Mouse (Mus musculus): ENCODE data around the gene Tmie. TPM values are rescaled to one million over a fixed set of nuclear protein-coding genes. Genes with fewer than 3 reads are reported as not detected.

Tmie gene
- polyA plus RNA-seq (2014; fragmentation: Illumina TruSeq; extraction: RNeasy Lipid Tissue Mini Kit (QIAGEN cat#74804); ENCODE audit: low read depth, low replicate concordance), result 1.6 TPM

DNA sequence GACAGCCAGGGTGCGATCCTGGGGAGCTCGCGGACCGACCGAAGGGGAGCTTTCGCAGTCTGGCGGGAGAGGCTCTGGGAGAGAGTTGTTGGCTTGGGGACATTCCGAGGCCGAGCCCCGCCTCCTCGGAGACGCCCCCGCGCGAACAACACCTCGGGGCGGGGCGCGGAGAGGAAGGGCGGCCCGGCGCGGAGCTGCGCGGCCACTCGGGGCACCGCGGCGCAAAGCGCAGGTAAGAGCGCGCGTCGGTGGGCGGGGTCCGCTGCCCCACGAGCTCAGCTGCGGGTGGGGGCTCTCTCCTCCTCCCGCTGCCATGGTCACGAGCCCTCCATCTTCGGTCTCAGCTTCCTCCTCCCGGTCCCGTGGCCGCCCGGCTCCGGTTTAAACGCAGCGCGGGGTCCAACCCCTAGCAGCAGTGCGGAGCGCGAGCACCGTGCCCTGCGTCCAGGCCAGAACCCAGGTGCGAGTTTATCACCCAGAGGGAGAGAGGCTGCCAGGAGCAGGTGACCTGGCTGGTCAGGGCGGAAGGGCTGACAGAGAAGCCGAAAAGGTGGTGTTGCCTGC is at the start of gene Tmie:
Gene Tmie (minus strand): TSS at position 116 of the 564 bp plus-strand sequence.

DNA sequence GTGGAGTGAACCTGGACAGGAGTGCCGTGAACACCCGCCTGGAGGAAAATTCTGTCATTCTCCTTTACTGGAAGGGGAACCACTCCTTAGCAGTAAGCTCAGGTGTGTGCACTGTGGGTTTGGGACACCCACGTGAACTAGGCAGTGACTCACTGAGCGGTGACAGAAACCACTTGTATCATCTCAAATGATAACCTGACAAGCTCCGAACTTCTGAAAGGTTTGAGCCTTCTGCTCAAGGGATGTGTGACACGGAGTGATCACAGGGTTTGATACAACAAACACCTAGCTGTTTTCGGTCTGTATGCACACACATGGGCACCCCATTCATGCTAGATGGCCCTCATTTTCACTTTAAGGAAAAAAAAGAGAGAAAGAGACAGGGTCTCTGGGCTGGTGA is 36.9 kb upstream of the Tmie start, which contains the start of gene Fam240a:
Gene Fam240a (minus strand): TSS at position 76 of the 400 bp plus-strand sequence.

DNA sequence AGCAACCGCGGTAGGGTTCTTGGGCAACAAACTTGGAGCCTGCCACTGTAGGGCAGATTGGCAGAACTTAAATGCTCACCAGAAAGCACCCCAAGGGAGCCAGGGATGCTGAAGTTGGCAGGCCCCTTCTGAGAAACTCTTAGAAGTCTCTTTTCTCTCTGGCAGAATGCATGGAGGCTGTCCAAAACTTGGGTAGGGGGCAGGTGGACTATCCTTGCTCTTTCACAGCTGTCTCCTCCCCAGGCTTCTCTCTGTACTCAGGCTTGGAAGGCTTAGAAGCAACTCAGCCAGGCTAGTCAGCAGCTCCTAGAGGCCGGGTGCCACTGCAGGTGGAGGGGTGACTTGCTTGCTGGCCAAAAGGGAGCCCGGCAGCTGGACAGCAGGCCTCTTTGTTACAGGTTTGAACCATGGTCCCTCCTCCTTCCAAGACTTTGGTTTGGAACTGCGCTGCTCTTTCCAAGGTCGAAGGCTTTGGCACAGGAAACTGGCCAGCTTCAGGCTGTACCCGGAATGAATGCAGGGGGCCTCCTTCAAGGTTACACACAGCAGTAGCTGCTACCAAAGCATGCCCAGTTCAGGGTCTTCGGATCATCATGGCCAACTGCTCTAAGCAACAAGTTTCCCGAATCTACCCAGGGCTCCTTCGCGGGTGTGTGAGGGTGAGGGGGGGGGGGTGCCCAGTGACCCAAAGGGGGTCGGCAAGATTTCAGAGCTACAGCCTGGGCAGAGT is 557 bp downstream of the Tmie start, which contains the start of gene Als2cl:
Gene Als2cl (plus strand): TSS at position 680 of the 730 bp plus-strand sequence.

DNA sequence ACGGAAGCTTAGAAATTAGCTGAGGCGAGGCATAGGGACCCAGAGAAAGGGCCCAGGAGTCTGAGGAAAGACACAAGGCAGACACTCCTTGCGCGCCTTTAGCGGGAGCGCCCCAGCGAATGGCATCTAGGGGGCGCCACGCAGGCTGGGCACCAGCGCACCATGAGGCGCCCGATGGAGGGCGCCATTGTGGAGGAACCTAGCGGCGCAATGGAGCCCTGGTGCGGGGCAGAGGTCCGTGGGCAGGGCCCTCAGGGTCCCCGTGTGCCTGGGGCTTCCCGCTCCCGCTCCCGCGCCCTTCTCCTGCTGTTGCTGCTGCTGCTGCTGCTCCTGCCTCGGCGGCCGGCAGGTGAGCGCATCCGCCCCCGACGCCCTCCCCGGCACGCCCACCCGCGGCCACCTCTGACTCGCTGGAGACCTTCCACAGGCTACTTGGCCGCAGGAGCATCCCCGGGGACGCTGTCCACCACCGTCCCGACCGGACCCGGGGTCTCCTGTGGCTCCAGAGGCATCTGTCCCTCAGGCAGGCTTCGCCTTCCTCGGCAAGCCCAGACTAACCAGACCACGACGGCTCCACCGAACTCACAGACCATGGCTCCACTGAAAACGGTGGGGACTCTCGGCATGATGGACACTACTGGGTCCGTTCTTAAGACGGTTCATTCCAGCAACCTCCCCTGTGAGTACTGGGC is 22.0 kb downstream of the Tmie start, which contains the start of gene Prss50:
Gene Prss50 (plus strand): TSS at position 187 of the 692 bp plus-strand sequence.

DNA sequence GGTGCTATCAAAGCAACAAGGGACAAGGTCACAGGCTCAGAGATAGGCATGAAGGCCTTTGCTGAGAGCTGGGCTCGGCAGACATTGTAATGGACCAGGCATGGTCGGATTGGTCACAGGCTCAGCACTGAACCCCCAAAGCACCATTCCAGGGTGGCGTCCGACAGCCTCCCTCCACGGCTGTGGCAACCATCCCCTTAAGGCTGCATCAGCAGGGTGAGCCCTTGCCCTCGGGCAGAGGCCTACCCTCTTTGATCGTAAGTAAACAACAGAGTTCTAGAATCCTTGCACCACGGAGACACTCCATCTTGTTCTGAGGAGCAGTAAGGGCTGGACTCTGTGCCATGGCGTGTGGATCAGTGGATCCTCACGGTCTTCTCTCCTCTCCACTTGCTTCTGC is 35.7 kb downstream of the Tmie start, which contains the start of gene Prss46:
Gene Prss46 (plus strand): TSS at position 301 of the 400 bp plus-strand sequence.

DNA sequence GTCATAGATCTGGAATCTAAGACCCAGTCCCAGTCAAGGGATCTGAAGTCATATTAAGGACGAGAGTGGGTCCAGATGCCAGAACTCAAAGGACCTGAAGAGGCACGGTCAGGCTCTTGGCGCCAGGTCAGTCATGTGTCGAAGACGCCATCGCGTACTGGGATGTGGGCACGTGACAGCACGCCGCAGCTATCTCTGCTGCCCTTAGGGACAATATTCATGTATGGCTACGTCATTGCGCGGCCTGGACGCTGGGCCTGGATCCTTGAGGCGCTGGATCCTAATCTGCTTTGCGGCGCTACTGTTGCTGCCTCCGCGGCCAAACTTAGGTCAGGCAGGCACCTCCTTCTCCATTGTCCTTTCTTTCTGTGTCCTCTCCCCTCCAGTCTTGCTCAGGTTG is 45.5 kb downstream of the Tmie start, which contains the start of gene Prss45:
Gene Prss45 (plus strand): TSS at position 178 of the 400 bp plus-strand sequence.

DNA sequence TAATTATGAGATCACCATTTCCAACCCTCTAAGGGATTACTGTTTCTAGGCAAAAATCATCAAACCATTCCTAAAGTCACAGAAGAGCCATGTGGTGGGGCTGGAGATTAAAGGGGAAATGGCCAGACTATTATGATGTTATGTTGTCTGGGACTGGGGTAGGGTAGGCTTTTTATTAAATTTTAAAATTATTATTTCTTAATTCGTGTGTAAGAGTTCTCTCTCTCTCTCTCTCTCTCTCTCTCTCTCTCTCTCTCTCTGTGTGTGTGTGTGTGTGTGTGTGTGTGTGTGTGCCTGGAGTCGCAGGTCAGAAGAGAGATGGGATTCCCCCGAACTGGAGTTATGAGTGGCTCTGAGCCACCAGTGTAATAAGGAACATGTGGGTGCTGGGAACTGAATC is 53.5 kb downstream of the Tmie start, which contains the start of gene Prss43:
Gene Prss43 (plus strand): TSS at position 301 of the 400 bp plus-strand sequence.

Other genes starting within 250 kb of the Tmie start
- gene Nbeal2, start 226.0 kb downstream of the Tmie start, polyA plus RNA-seq (2014; fragmentation: Illumina TruSeq; extraction: RNeasy Lipid Tissue Mini Kit (QIAGEN cat#74804); ENCODE audit: low read depth, low replicate concordance), result 10.3 TPM
- 64.3 TPM for gene Ccdc12, start 223.6 kb downstream of the Tmie start, polyA plus RNA-seq (2014; fragmentation: Illumina TruSeq; extraction: RNeasy Lipid Tissue Mini Kit (QIAGEN cat#74804); ENCODE audit: low read depth, low replicate concordance)
- gene Myl3, start 138.3 kb downstream of the Tmie start, polyA plus RNA-seq (2014; fragmentation: Illumina TruSeq; extraction: RNeasy Lipid Tissue Mini Kit (QIAGEN cat#74804); ENCODE audit: low read depth, low replicate concordance), result not detected
- 6.6 TPM for gene Pth1r, start 133.0 kb downstream of the Tmie start, polyA plus RNA-seq (2014; fragmentation: Illumina TruSeq; extraction: RNeasy Lipid Tissue Mini Kit (QIAGEN cat#74804); ENCODE audit: low read depth, low replicate concordance)
- 1.1 TPM for gene Prss42, start 81.9 kb downstream of the Tmie start, polyA plus RNA-seq (2014; fragmentation: Illumina TruSeq; extraction: RNeasy Lipid Tissue Mini Kit (QIAGEN cat#74804); ENCODE audit: low read depth, low replicate concordance)
- 0.50 TPM for gene Prss44, start 66.1 kb downstream of the Tmie start, polyA plus RNA-seq (2014; fragmentation: Illumina TruSeq; extraction: RNeasy Lipid Tissue Mini Kit (QIAGEN cat#74804); ENCODE audit: low read depth, low replicate concordance)
- 0.55 TPM for gene Prss43, start 53.4 kb downstream of the Tmie start, polyA plus RNA-seq (2014; fragmentation: Illumina TruSeq; extraction: RNeasy Lipid Tissue Mini Kit (QIAGEN cat#74804); ENCODE audit: low read depth, low replicate concordance)
- gene Prss45, start 45.5 kb downstream of the Tmie start, polyA plus RNA-seq (2014; fragmentation: Illumina TruSeq; extraction: RNeasy Lipid Tissue Mini Kit (QIAGEN cat#74804); ENCODE audit: low read depth, low replicate concordance), result 0.77 TPM
- 1.9 TPM for gene Prss46, start 35.6 kb downstream of the Tmie start, polyA plus RNA-seq (2014; fragmentation: Illumina TruSeq; extraction: RNeasy Lipid Tissue Mini Kit (QIAGEN cat#74804); ENCODE audit: low read depth, low replicate concordance)
- 0.56 TPM for gene Prss50, start 22.1 kb downstream of the Tmie start, polyA plus RNA-seq (2014; fragmentation: Illumina TruSeq; extraction: RNeasy Lipid Tissue Mini Kit (QIAGEN cat#74804); ENCODE audit: low read depth, low replicate concordance)
- 15.2 TPM for gene Als2cl, start 243 bp downstream of the Tmie start, polyA plus RNA-seq (2014; fragmentation: Illumina TruSeq; extraction: RNeasy Lipid Tissue Mini Kit (QIAGEN cat#74804); ENCODE audit: low read depth, low replicate concordance)
- gene Fam240a, start 36.7 kb upstream of the Tmie start, polyA plus RNA-seq (2014; fragmentation: Illumina TruSeq; extraction: RNeasy Lipid Tissue Mini Kit (QIAGEN cat#74804); ENCODE audit: low read depth, low replicate concordance), result not detected
- 0.15 TPM for gene Tdgf1, start 66.0 kb upstream of the Tmie start, polyA plus RNA-seq (2014; fragmentation: Illumina TruSeq; extraction: RNeasy Lipid Tissue Mini Kit (QIAGEN cat#74804); ENCODE audit: low read depth, low replicate concordance)
- not detected for gene Lrrc2, start 71.4 kb upstream of the Tmie start, polyA plus RNA-seq (2014; fragmentation: Illumina TruSeq; extraction: RNeasy Lipid Tissue Mini Kit (QIAGEN cat#74804); ENCODE audit: low read depth, low replicate concordance)
- gene Rtp3, start 110.5 kb upstream of the Tmie start, polyA plus RNA-seq (2014; fragmentation: Illumina TruSeq; extraction: RNeasy Lipid Tissue Mini Kit (QIAGEN cat#74804); ENCODE audit: low read depth, low replicate concordance), result 2.5 TPM
- gene Ltf, start 139.2 kb upstream of the Tmie start, polyA plus RNA-seq (2014; fragmentation: Illumina TruSeq; extraction: RNeasy Lipid Tissue Mini Kit (QIAGEN cat#74804); ENCODE audit: low read depth, low replicate concordance), result 108 TPM
- gene Ccrl2, start 177.4 kb upstream of the Tmie start, polyA plus RNA-seq (2014; fragmentation: Illumina TruSeq; extraction: RNeasy Lipid Tissue Mini Kit (QIAGEN cat#74804); ENCODE audit: low read depth, low replicate concordance), result 2.5 TPM
- 36.5 TPM for gene Lrrfip2, start 237.5 kb upstream of the Tmie start, polyA plus RNA-seq (2014; fragmentation: Illumina TruSeq; extraction: RNeasy Lipid Tissue Mini Kit (QIAGEN cat#74804); ENCODE audit: low read depth, low replicate concordance)